Mouse (Mus musculus) MEL (cell line): ENCODE measurements around the gene B430306N03Rik. TPM values are rescaled to one million over a fixed set of nuclear protein-coding genes. Genes with fewer than 3 reads are reported as not detected.
A peak's percentile ranks its signal among the peaks of the same experiment; 100 is the strongest.

Source experiments
- DNase-seq: peaks from one replicate; pipeline ENCODE4 v3.0.0; 2011; ENCODE audit warnings: low read depth, low spot score
- H3K27ac ChIP-seq: 2 replicates; pipeline ENCODE4 v1.5.1; 2012; ENCODE audit warnings: low read depth, mild to moderate bottlenecking, control low read depth, low read length, moderate library complexity; ENCODE audit not compliant: control insufficient read depth
- H3K27me3 ChIP-seq, 2 experiments: fragments of 150-350 bp in 1 of 2; sonication (generic) in 1 of 2; 2 replicates each; pipeline ENCODE4 v1.6.1; 2012; ENCODE audit warnings: low read length in 2 of 2, mild to moderate bottlenecking in 2 of 2, improper control_type of control experiment in 1 of 2, moderate library complexity in 1 of 2; ENCODE audit not compliant: insufficient read depth in 2 of 2, control insufficient read depth in 1 of 2
- H3K36me3 ChIP-seq, 2 experiments: 2 replicates each; pipeline ENCODE4 v1.6.1; 2012 to 2014; ENCODE audit warnings: low read length in 2 of 2, improper control_type of control experiment in 1 of 2, inconsistent platforms in 1 of 2, mild to moderate bottlenecking in 1 of 2; ENCODE audit not compliant: insufficient read depth in 2 of 2, control insufficient read depth in 1 of 2
- H3K4me1 ChIP-seq, 2 experiments: fragments of 150-350 bp in 1 of 2; sonication (generic) in 1 of 2; 2 replicates each; pipeline ENCODE4 v1.6.1; 2012; ENCODE audit warnings: low read length in 2 of 2, improper control_type of control experiment in 1 of 2, mild to moderate bottlenecking in 1 of 2; ENCODE audit not compliant: insufficient read depth in 2 of 2, control insufficient read depth in 1 of 2
- H3K4me3 ChIP-seq, 2 experiments: fragments of 150-350 bp in 1 of 2; sonication (generic) in 1 of 2; 2 replicates each; pipeline ENCODE4 v1.5.1; 2012; ENCODE audit warnings: low read depth in 2 of 2, low read length in 2 of 2, mild to moderate bottlenecking in 2 of 2, moderate library complexity in 2 of 2, control low read depth in 1 of 2, improper control_type of control experiment in 1 of 2; ENCODE audit not compliant: control insufficient read depth in 1 of 2, insufficient read depth in 1 of 2
- H3K79me2 ChIP-seq: 2 replicates; pipeline ENCODE4 v1.6.1; 2012; ENCODE audit warnings: mild to moderate bottlenecking, low read length, moderate library complexity; ENCODE audit not compliant: control insufficient read depth, poor library complexity, insufficient read depth
- H3K9ac ChIP-seq: 2 replicates; pipeline ENCODE4 v1.6.1; 2012; ENCODE audit warnings: low read depth, mild to moderate bottlenecking, control low read depth, low read length, moderate library complexity; ENCODE audit not compliant: control insufficient read depth, poor library complexity, severe bottlenecking
- H3K9me3 ChIP-seq: fragments of 150-350 bp; sonication (generic); replicated peaks from 2 replicates; pipeline ENCODE4 v1.6.1; 2012; ENCODE audit warnings: mild to moderate bottlenecking, low read length, improper control_type of control experiment, moderate library complexity; ENCODE audit not compliant: insufficient read depth
- CTCF ChIP-seq, 3 experiments: IDR thresholded peaks in 2 of 3; conservative IDR thresholded peaks in 1 of 3; 2 replicates each; pipeline ENCODE4 v1.5.1; 2011 to 2012; ENCODE audit warnings: low read length in 3 of 3, low read depth in 2 of 3, mild to moderate bottlenecking in 2 of 3, improper control_type of control experiment in 1 of 3, inconsistent platforms in 1 of 3, mixed read lengths in 1 of 3, moderate library complexity in 1 of 3; ENCODE audit not compliant: control insufficient read depth in 1 of 3, insufficient read depth in 1 of 3, poor library complexity in 1 of 3, severe bottlenecking in 1 of 3
- ELF1 ChIP-seq: IDR thresholded peaks from 2 replicates; pipeline ENCODE4 v1.6.1; 2014; ENCODE audit warnings: low read depth, mild to moderate bottlenecking, inconsistent platforms, low read length, improper control_type of control experiment, moderate library complexity
- HCFC1 ChIP-seq: IDR thresholded peaks from 2 replicates; pipeline ENCODE4 v1.6.1; 2012; ENCODE audit warnings: low read depth, mild to moderate bottlenecking, inconsistent platforms, low read length, improper control_type of control experiment, moderate library complexity
- MAX ChIP-seq: IDR thresholded peaks from 2 replicates; pipeline ENCODE4 v1.6.1; 2011; ENCODE audit warnings: low read length, improper control_type of control experiment
- MXI1 ChIP-seq: IDR thresholded peaks from 2 replicates; pipeline ENCODE4 v1.6.1; 2011; ENCODE audit warnings: mild to moderate bottlenecking, low read depth, low read length, improper control_type of control experiment
- MYB ChIP-seq: IDR thresholded peaks from 2 replicates; pipeline ENCODE4 v1.6.1; 2011; ENCODE audit warnings: mild to moderate bottlenecking, low read depth, low read length, improper control_type of control experiment
- NRF1 ChIP-seq: IDR thresholded peaks from 2 replicates; pipeline ENCODE4 v1.6.1; 2014; ENCODE audit warnings: low read depth, mild to moderate bottlenecking, inconsistent platforms, low read length, improper control_type of control experiment, moderate library complexity; ENCODE audit not compliant: poor library complexity, insufficient read depth, severe bottlenecking
- POLR2AphosphoS2 ChIP-seq: IDR thresholded peaks from 2 replicates; pipeline ENCODE4 v1.6.1; 2011; ENCODE audit warnings: low read length, improper control_type of control experiment
- POLR2AphosphoS5 ChIP-seq: IDR thresholded peaks from 2 replicates; pipeline ENCODE4 v1.6.1; 2012; ENCODE audit warnings: low read depth, borderline replicate concordance, mild to moderate bottlenecking, inconsistent platforms, low read length, moderate library complexity, mixed read lengths
- SIN3A ChIP-seq: IDR thresholded peaks from 2 replicates; pipeline ENCODE4 v1.6.1; 2012; ENCODE audit warnings: low read length, improper control_type of control experiment, inconsistent platforms
- SMC3 ChIP-seq: IDR thresholded peaks from 2 replicates; pipeline ENCODE4 v1.6.1; 2011; ENCODE audit warnings: low read depth, low read length, improper control_type of control experiment
- TBP ChIP-seq: IDR thresholded peaks from 2 replicates; pipeline ENCODE4 v1.8.0; 2011; ENCODE audit warnings: low read depth, low read length, improper control_type of control experiment
- ZKSCAN1 ChIP-seq: IDR thresholded peaks from 2 replicates; pipeline ENCODE4 v1.6.1; 2012; ENCODE audit warnings: low read depth, mild to moderate bottlenecking, inconsistent platforms, low read length, improper control_type of control experiment, moderate library complexity
- ZMIZ1 ChIP-seq: IDR thresholded peaks from 2 replicates; pipeline ENCODE4 v1.6.1; 2012; ENCODE audit warnings: low read depth, mild to moderate bottlenecking, inconsistent platforms, low read length, improper control_type of control experiment, moderate library complexity
- polyA plus RNA-seq, 2 experiments: library from polyadenylated mRNA; stranded (reverse) in 1 of 2; unstranded in 1 of 2; fragments of >175 nt in 1 of 2; fragments of >200 nt in 1 of 2; gene quantifications; 2 replicates each; pipeline versions ENCODE4 v1.2.1 to v1.2.4; 2012; ENCODE audit warnings: low replicate concordance in 2 of 2, low read depth in 1 of 2; ENCODE audit not compliant: insufficient read length in 2 of 2, insufficient read depth in 1 of 2, missing spikeins in 1 of 2
- total RNA-seq: library from RNA; depleted of rRNA; stranded (reverse); fragments of 300-350 nt; gene quantifications from 2 replicates; pipeline ENCODE4 v1.2.3, GENCODE M21; 2012

B430306N03Rik gene
- total and polyA plus RNA-seq, 3 experiments = 0.19 to 0.68 TPM; not detected in 1

- peak in 1 of 3 experiments; percentile 3; a peak in 1 of 6 replicates for TF ChIP-seq CTCF (IDR thresholded peaks at IDR 0.05 in 2 of 3, conservative IDR thresholded peaks at IDR 0.05 in 1 of 3; ENCODE audit: control insufficient read depth in 1 of 3, insufficient read depth in 1 of 3, low read depth in 2 of 3, low read length in 3 of 3, poor library complexity in 1 of 3, severe bottlenecking in 1 of 3)
- 0 out of 2 replicates have a peak, but pooled peaks have one; percentile 9 for TF ChIP-seq MAX
- TF ChIP-seq POLR2AphosphoS5 = no peak
- 0 out of 2 replicates have a peak, but pooled peaks have one; percentile 9 for TF ChIP-seq MYB
- no peak for TF ChIP-seq POLR2AphosphoS2
These were observed 15.7 kb upstream of the B430306N03Rik start (continued) for GRCm38 (mm10) chr17:48300199-48300598.

GRCm38 (mm10) chr17:48300861-48301260 is 15.1 kb upstream of the B430306N03Rik start:
- Histone ChIP-seq H3K79me2 (peaks cover 8% of the 10 kb centered on the region), H3K4me3 (peak overlapping the region; percentile 56 to 80), H3K4me1 (peaks cover 7 to 17% of the 10 kb centered on the region in 2 experiments), H3K27me3 (no peaks in the 10 kb centered on the region), H3K27ac (peak overlapping the region; percentile 96), H3K9ac (peak overlapping the region; percentile 62), H3K36me3 (peaks cover 0 to 13% of the 10 kb centered on the region in 2 experiments; a peak in 3 of 4 replicates), H3K9me3 (no peaks in the 10 kb centered on the region)
- peak; percentile 74 for DNase-seq
- 0 out of 2 replicates have a peak, but pooled peaks have one; percentile 10 for TF ChIP-seq ZMIZ1
- TF ChIP-seq NRF1 = no peak
- peak; percentile 52; the same call in 1 of the 2 replicates for TF ChIP-seq TBP
- TF ChIP-seq HCFC1 = 0 out of 2 replicates have a peak, but pooled peaks have one; percentile 36

GRCm38 (mm10) chr17:48301792-48302191 is 14.1 kb upstream of the B430306N03Rik start:
- Histone ChIP-seq H3K4me1 (peaks cover 7 to 17% of the 10 kb centered on the region in 2 experiments), H3K27ac (no peak overlapping the region), H3K27me3 (no peaks in the 10 kb centered on the region), H3K9me3 (no peaks in the 10 kb centered on the region), H3K79me2 (peaks cover 8% of the 10 kb centered on the region), H3K36me3 (peaks cover 0 to 13% of the 10 kb centered on the region in 2 experiments; a peak in 3 of 4 replicates), H3K4me3 (no peak overlapping the region), H3K9ac (no peak overlapping the region)
- TF ChIP-seq CTCF (IDR thresholded peaks at IDR 0.05 in 2 of 3, conservative IDR thresholded peaks at IDR 0.05 in 1 of 3; ENCODE audit: control insufficient read depth in 1 of 3, insufficient read depth in 1 of 3, low read depth in 2 of 3, low read length in 3 of 3, poor library complexity in 1 of 3, severe bottlenecking in 1 of 3) (no peak), POLR2AphosphoS2 (no peak), ELF1 (no peak), ZKSCAN1 (no peak), MXI1 (peak; percentile 79), SMC3 (no peak), SIN3A (peak; percentile 96)
- TF ChIP-seq, all 39 proteins: peak for 2
- DNase-seq = peak; percentile 64
